Mouse (Mus musculus): ENCODE results near the gene Ifna5. TPM values are rescaled to one million over a fixed set of nuclear protein-coding genes. Genes with fewer than 3 reads are reported as not detected.
"Not testable (repeated sequence)": the region's sequence is repeated elsewhere in the genome, so short reads cannot be mapped to it uniquely, and the experiment has no call there.

The Ifna5 gene
- polyA plus RNA-seq (2015; fragmentation: Nextera tagmentation; extraction: Ambion mirVana) = not detected in 2 replicates

DNA sequence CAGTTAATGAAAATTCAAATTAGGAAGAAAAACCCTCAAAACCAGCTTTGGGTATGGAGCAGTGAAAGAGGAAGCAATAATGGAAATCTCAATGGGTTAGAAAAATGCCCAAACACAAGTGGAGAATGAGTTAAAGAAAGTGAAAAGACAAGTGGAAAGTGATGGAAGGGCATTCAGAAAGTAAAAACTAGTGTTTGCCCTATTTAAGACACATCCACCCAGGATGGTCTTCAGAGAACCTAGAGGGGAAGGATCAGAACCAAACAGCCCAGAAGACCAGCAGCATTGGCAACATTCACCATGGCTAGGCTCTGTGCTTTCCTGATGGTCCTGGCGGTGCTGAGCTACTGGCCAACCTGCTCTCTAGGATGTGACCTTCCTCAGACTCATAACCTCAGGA, at the start of gene Ifna5:
Gene Ifna5, plus strand, starts transcription at position 301 of the 400 bp plus-strand sequence.
- DNase-seq (ENCODE audit: low spot score) = not testable (repeated sequence)

DNA sequence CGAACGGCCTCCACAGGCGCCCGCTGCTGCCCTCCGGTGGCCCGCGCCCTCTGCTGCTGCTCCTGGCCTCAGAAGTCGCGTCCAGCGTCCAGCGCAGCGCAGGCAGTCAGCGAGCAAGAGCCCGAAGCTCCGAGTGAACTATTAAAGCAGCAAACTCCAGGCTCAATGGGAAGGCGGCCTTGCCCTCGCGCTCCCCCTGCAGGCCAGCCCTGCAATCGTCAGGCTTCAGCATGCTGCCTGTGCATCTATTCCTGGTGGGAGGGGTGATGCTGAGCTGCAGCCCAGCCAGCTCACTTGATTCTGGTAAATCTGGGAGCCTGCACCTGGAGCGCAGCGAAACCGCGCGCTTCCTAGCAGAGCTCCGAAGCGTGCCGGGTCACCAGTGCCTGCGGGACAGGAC, 46.9 kb upstream of the Ifna5 start, which contains the start of gene Gm13277:
Gene Gm13277, plus strand, starts transcription at position 231 of the 400 bp plus-strand sequence.
- DNase-seq (ENCODE audit: low spot score) = not testable (repeated sequence)

DNA sequence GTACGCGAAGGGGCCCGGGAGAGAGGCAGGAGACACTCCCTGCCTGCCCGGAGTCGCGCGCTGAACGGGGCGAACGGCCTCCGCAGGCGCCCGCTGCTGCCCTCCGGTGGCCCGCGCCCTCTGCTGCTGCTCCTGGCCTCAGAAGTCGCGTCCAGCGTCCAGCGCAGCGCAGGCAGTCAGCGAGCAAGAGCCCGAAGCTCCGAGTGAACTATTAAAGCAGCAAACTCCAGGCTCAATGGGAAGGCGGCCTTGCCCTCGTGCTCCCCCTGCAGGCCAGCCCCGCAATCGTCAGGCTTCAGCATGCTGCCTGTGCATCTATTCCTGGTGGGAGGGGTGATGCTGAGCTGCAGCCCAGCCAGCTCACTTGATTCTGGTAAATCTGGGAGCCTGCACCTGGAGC, 44.1 kb upstream of the Ifna5 start, which contains the start of gene Gm13278:
Gene Gm13278, plus strand, starts transcription at position 301 of the 400 bp plus-strand sequence.
- DNase-seq (ENCODE audit: low spot score) = not testable (repeated sequence)

DNA sequence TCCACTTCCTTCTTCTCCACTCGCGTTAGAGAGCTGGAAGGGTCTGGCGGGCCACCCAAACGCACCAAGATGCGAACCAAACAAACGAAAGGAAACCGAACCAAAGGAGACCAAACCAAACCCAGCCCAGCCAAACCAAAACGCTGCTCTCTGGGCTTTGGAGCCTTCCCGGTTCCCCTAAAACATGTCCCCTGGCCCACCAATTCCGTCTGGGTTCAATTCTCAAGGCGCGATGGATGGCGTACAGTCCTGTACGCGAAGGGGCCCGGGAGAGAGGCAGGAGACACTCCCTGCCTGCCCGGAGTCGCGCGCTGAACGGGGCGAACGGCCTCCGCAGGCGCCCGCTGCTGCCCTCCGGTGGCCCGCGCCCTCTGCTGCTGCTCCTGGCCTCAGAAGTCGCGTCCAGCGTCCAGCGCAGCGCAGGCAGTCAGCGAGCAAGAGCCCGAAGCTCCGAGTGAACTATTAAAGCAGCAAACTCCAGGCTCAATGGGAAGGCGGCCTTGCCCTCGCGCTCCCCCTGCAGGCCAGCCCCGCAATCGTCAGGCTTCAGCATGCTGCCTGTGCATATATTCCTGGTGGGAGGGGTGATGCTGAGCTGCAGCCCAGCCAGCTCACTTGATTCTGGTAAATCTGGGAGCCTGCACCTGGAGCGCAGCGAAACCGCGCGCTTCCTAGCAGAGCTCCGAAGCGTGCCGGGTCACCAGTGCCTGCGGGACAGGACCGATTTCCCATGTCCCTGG, 41.2 kb upstream of the Ifna5 start, which contains the start of gene Gm13275:
Gene Gm13275, plus strand, starts transcription at position 552 of the 740 bp plus-strand sequence.
- DNase-seq (ENCODE audit: low spot score) = not testable (repeated sequence)

DNA sequence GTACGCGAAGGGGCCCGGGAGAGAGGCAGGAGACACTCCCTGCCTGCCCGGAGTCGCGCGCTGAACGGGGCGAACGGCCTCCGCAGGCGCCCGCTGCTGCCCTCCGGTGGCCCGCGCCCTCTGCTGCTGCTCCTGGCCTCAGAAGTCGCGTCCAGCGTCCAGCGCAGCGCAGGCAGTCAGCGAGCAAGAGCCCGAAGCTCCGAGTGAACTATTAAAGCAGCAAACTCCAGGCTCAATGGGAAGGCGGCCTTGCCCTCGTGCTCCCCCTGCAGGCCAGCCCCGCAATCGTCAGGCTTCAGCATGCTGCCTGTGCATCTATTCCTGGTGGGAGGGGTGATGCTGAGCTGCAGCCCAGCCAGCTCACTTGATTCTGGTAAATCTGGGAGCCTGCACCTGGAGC, 38.2 kb upstream of the Ifna5 start, which contains the start of gene Gm13279:
Gene Gm13279, plus strand, starts transcription at position 301 of the 400 bp plus-strand sequence.
- DNase-seq (ENCODE audit: low spot score) = not testable (repeated sequence)

DNA sequence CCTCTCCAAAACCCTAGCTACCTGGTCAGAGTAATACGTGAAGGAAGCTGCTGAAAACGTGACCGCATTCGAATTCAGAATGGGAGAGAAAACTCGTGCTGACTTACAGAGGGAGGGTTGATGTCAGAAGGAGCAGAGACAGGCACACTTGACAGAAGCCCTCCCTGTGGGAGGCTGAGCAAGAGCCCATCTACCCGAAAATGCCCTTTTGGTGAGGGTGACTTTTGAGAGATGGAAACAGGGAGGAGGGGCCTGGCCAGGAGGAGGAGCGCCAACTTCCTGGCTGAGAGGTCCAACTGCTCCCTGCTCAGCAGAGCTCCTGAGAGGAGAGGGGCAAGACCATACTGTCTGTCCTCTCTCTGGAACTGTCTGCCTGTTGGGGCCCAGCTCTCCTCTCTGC, 36.0 kb upstream of the Ifna5 start, which contains the start of gene Gm13285:
Gene Gm13285, plus strand, starts transcription at position 301 of the 400 bp plus-strand sequence.
- DNase-seq (ENCODE audit: low spot score) = not testable (repeated sequence)

DNA sequence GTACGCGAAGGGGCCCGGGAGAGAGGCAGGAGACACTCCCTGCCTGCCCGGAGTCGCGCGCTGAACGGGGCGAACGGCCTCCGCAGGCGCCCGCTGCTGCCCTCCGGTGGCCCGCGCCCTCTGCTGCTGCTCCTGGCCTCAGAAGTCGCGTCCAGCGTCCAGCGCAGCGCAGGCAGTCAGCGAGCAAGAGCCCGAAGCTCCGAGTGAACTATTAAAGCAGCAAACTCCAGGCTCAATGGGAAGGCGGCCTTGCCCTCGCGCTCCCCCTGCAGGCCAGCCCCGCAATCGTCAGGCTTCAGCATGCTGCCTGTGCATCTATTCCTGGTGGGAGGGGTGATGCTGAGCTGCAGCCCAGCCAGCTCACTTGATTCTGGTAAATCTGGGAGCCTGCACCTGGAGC, 32.4 kb upstream of the Ifna5 start, which contains the start of gene Gm13287:
Gene Gm13287, plus strand, starts transcription at position 301 of the 400 bp plus-strand sequence.
- DNase-seq (ENCODE audit: low spot score) = not testable (repeated sequence)

DNA sequence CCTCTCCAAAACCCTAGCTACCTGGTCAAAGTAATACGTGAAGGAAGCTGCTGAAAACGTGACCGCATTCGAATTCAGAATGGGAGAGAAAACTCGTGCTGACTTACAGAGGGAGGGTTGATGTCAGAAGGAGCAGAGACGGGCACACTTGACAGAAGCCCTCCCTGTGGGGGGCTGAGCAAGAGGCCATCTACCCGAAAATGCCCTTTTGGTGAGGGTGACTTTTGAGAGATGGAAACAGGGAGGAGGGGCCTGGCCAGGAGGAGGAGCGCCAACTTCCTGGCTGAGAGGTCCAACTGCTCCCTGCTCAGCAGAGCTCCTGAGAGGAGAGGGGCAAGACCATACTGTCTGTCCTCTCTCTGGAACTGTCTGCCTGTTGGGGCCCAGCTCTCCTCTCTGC, 30.1 kb upstream of the Ifna5 start, which contains the start of gene Gm13288:
Gene Gm13288, plus strand, starts transcription at position 301 of the 400 bp plus-strand sequence.
- DNase-seq (ENCODE audit: low spot score) = not testable (repeated sequence)

DNA sequence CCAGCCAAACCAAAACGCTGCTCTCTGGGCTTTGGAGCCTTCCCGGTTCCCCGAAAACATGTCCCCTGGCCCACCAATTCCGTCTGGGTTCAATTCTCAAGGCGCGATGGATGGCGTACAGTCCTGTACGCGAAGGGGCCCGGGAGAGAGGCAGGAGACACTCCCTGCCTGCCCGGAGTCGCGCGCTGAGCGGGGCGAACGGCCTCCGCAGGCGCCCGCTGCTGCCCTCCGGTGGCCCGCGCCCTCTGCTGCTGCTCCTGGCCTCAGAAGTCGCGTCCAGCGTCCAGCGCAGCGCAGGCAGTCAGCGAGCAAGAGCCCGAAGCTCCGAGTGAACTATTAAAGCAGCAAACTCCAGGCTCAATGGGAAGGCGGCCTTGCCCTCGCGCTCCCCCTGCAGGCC, 29.6 kb upstream of the Ifna5 start:
- not testable (repeated sequence) for DNase-seq (ENCODE audit: low spot score)

DNA sequence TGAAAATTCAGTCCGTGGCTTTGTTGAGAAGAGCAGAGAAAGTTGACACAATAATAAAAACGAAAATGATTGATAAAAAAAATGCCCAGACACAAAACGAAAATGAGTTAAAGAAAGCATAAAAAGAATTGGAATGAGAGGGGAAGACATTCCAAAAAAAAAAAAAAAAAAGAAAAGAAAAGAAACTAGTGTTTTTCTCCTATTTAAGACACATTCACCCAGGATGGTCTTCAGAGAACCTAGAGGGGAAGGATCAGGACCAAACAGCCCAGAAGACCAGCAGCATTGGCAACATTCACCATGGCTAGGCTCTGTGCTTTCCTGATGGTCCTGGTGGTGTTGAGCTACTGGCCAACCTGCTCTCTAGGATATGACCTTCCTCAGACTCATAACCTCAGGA, 19.4 kb upstream of the Ifna5 start, which contains the start of gene Ifna7:
Gene Ifna7, plus strand, starts transcription at position 301 of the 400 bp plus-strand sequence.
- no peak for DNase-seq (ENCODE audit: low spot score)

DNA sequence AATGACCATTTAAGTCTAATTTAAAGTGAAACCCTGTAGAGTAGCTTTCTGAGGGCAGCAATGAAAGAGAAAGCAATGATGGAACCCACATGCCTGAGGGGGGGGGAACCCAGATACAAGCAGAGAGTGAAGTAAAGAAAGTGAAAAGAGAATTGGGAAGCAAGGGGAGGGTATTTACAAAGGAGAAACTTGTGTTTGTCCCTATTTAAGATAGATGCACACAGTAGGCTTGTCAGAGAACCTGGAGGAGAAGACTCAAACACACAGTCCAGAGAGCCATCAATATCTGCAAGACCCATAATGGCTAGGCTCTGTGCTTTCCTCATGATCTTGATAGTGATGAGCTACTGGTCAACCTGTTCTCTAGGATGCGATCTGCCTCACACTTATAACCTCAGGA, 15.7 kb upstream of the Ifna5 start, which contains the start of gene Ifna11:
Gene Ifna11, plus strand, starts transcription at position 301 of the 400 bp plus-strand sequence.
- DNase-seq (ENCODE audit: low spot score) = no peak

DNA sequence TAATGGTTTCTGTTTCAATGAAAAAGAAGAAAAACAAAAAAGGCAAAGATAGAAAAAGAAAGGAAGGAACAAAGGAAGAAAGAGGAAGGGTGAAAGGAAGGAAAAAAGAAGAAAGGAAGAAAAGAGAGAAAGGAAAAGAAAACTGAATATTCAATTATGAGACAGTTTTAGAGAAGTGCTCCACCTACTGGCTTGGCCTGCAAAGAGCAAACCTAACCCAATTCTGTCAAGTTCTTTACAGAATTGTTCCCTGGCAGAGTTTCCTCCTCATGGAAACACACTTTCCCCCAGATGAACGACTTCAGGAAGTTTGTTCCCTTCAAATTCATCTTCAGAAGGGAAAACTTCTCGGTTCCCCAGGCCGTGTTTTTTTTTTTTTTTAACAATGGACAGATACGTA, 12.3 kb upstream of the Ifna5 start:
- peak; percentile 29 for DNase-seq (ENCODE audit: low spot score)

DNA sequence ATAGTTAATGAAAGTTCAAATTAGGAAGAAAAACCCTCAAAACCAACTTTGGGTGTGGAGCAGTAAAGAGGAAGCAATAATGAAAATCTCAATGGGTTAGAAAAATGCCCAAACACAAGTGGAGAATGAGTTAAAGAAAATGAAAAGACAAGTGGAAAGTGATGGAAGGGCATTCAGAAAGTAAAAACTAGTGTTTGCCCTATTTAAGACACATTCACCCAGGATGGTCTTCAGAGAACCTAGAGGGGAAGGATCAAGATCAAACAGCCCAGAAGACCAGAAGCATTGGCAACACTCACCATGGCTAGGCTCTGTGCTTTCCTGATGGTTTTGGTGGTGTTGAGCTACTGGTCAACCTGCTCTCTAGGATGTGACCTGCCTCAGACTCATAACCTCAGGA, 8.2 kb upstream of the Ifna5 start, which contains the start of gene Ifna6:
Gene Ifna6, plus strand, starts transcription at position 301 of the 400 bp plus-strand sequence.
- DNase-seq (ENCODE audit: low spot score) = not testable (repeated sequence)

DNA sequence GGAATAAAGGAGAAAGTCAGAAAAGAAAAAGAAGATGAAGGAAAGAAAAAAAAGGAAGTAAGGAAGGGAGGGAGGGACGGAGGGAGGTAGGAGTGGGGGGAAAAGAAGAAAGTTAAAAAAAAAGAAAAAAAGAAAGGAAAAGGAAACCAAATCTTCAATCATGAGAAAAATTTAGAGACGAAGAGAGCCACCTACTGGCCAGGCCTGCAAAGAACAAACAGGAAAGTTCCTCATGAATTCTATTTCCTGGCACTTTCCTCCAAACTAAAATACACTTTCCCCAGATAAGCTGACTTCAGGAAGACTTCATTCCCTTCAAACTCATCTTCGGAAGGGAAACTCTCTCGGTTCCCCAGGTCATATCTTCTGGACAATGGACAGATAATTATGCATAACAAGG, 4.8 kb upstream of the Ifna5 start:
- peak; percentile 45 for DNase-seq (ENCODE audit: low spot score)

DNA sequence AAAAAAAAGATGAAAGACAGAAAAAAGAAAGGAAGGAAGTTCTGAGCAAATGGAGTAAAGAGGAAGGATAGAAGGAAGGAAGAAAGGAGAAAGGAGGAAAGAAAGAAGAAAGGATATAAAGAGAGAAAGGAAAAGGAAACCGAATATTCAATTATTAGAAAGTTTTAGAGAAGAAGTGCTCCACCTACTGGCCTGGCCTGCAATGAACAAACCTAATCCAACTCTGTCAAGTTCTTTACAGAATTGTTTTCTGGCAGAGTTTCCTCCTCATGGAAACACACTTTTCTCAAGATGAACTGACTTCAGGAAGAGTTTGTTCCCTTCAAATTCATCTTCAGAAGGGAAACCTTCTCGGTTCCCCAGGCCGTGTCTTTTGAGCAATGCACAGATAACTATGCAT, 3.5 kb downstream of the Ifna5 start:
- DNase-seq (ENCODE audit: low spot score) = peak; percentile 17

DNA sequence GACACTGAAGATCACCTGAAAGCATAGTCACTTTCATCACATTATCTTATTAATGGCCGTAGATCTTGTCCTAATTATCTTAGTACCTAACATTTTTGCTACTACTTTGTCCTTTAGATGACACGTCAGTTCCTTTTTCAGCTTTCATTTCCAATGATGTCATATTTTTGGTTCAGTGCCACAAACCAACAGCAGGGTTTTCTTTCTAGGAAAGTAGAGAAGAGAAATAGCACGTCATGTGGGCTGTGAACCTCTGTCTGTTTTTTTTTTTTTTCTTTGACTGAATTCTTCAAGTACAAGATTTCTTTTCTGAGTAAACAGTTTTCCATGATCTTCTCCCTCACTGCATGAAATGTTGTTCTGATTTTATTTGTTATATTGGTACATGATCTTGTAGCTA, 4.7 kb downstream of the Ifna5 start:
- DNase-seq (ENCODE audit: low spot score) = no peak

DNA sequence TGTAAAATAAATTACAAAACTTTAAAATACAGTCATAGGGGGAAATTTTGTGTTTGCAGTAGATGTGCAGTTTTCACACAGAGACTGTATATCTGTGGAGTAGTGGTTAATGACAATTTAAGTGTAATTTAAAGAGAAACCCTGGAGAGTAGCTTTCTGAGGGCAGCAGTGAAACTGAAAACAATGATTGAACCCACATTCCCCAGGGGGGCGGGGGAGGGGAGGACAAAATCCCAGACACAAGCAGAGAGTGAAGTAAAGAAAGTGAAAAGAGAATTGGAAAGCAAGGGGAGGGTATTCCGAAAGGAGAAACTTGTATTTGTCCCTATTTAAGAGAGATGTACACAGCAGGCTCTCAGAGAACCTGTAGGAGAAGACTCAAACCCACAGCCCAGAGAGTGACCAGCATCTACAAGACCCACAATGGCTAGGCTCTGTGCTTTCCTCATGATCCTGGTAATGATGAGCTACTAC, 6.2 kb downstream of the Ifna5 start, which contains the start of gene Ifna4:
Gene Ifna4, plus strand, starts transcription at position 424 of the 474 bp plus-strand sequence.
- DNase-seq (ENCODE audit: low spot score) = no peak

DNA sequence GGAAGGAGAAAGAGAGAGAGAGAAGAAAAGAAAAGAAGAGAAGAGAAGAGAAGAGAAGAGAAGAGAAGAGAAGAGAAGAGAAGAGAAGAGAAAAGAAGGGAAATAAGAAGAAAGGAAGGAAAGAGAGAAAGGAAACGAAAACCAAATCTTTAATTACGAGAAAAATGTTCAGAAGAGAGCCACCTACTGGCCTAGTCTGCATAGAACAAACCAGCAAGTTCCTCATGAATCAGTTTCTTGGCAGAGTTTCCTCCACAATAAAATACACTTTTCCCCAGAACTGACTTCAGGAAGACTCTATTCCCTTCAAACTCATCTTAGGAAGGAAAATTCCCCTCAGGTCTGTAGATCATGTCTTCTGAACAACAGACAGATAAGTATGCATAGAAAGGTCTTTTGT, 10.0 kb downstream of the Ifna5 start:
- DNase-seq (ENCODE audit: low spot score) = no peak

DNA sequence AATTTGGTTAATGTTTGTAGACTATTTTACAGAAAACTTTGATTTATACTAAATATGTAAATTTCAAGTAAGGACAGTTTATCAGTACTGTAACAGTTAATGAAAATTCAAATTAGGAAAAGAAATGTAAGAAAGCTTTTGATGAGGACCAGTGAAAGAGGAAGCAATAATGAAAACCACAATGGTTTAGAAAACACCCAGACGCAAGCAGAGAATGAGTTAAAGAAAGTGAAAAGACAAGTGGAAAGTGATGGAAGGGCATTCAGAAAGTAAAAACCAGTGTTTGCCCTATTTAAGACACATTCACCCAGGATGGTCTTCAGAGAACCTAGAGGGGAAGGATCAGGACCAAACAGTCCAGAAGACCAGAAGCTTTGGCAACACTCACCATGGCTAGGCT, 14.4 kb downstream of the Ifna5 start, which contains the start of gene Ifna1:
Gene Ifna1, plus strand, starts transcription at position 390 of the 400 bp plus-strand sequence.
- DNase-seq (ENCODE audit: low spot score) = no peak

DNA sequence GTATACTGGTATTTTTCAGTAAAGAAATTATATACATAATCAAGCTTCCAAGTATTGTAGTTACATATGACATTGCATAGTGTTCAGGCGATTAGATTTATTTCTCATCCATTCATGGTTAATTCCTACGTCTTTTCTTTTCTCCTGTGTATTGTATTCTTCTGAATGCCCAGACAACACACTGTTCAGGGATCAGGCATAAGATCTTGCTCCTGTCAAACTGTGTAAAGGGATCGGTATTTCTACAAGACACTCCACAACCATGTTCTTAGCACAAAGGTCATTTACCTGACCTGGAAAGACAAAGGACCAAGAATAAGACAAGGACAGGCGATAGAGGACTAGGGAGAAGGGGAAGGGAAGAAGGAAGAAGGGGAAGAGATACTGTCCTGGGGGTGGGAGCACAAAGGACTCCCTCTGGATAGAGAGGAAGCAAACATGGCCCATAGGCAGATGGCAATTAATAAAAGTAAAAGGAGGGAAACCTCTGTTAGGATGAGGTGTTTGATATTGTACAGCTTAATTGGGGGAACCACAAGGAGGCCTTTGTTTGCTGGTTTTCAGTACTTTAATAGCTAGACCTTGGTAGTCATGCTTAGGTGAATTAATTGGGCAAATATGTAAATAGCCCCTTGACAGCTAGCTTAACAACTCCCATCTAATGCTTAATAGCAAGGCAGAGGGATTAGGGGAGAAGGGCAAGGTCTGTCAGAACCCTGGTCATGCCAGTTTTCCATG, 15.9 kb downstream of the Ifna5 start:
- DNase-seq (ENCODE audit: low spot score) = no peak

DNA sequence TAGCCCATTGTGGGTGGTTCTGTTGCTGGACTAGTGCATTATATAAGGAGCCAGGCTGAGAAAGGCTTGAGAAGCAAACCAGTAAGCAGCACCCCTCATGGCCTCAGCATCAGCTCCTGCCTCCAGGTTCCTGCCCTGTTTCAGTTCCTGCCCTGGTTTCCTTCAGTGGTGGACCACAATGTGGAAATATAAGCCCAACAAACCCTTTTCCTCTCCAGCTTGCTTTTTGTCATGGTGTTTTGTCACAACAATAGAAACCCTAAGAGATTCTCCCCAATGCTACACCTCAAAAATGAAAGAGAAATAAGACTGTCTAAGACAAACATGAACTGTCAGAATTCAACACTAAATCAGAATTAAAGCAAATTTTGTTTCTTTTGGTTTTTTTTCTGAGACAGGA, 23.9 kb downstream of the Ifna5 start:
- DNase-seq (ENCODE audit: low spot score) = no peak

Data from thymus, postnatal 0 days (tissue).